Mouse (Mus musculus) left cerebral cortex, adult 18-20 months (tissue): Measurements from ENCODE around the gene Rab1a. TPM values are rescaled to one million over a fixed set of nuclear protein-coding genes. Genes with fewer than 3 reads are reported as not detected.

Experiments used
- DNase-seq, 2 experiments: peaks; one replicate each; pipeline ENCODE4 v3.0.0; 2021 to 2022; ENCODE audit warnings: low spot score in 2 of 2, mixed read lengths in 1 of 2
- total RNA-seq, 2 experiments: library from RNA; stranded (reverse); gene quantifications; 2 replicates each; pipeline ENCODE4 v1.2.3; 2021

The Rab1a gene
- total RNA-seq, 2 experiments from 2014 or later = 189 to 193 TPM

DNA sequence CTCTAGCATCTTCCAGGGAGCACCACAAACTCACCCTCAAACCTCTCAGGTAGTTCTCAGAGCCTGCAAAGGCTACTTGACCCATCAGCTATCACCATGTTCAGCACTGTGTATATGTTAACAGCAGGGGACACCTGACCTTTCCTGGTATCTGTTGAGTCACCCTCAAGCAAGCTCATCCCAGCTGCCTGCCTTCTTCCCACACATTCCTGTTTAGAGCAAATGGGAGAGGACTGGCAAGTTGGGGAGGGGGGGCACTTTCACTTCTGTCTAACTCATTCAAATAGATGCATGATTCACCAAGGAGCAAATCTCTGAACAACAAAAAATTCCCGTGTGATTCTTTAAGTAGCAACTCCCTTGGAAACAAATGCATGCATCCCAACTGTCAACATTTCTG lies 45.4 kb downstream of the Rab1a start:
- DNase-seq = no peak

DNA sequence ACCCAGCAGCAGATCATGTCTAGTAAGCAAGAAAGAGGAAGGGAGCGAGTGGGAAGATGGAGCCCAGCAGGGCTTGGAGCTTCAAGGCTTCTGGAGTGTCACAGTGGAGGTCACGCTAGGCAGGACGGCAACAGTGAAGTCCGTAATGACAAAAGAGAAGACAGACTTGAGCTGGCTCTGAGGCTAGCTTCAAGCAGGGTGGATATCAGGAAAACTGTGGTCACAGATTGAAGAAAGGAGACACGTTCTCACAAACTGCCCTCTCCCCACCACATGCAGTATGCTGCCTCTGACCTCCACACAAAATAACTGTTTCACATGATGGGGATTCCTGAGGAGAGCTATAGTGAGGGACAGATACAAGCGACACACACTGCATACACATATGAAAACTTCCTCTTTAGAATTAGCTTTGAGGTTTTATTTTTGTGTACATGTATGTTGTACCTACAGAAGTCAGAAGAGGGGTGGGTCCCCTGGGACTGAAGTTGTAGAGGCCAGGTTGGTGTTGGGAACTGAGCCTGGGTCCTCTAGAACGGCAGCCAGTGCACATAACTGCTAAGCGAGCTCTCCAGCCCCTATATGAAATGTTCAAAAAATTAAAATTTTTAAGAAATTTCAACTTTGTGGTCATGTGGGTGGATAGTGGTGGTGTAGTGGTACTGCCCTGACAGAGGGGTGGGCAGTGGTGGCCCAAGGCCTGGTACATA lies 46.1 kb downstream of the Rab1a start:
- no peak for DNase-seq

DNA sequence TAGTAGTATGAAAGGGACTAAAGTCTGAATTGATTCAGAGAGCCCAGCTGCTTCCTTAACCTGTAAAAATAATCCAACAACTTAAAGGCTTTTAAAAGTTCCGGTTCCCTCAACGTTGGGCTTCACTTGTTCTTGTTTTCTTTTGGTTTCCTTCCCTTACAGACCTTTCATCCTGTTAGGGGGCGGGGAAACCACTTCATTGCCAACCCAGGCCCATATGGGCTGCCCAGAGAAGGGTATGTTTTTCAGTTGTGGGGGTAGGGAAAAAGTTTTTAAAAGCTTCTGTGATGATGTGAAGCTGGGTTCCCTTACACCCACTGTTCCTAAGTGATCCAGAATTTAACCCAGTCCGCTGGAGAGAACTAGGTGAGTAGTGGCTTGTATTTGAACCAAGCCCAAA lies 47.0 kb downstream of the Rab1a start:
- no peak for DNase-seq

DNA sequence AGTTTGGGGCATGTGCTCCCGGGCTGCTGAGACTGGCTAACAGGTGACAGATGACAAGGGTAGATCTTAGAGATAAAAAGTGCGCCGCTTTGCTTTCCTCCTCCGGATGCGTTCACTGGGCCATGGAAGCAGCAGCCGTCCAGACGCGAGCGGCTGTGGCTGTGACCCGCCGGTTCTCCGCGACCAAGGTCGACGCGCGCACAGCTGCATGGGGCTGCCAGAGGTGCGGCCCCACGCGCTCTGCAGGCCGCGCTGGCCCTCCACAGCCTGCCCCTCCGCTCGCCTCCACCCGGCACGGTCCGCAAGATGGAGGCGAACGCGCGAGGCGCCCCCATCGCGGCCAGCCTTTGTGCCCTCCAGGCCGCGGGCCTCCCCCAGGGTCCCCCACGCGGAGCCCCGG lies 47.6 kb downstream of the Rab1a start:
- peak; percentile 19 to 36 for DNase-seq

DNA sequence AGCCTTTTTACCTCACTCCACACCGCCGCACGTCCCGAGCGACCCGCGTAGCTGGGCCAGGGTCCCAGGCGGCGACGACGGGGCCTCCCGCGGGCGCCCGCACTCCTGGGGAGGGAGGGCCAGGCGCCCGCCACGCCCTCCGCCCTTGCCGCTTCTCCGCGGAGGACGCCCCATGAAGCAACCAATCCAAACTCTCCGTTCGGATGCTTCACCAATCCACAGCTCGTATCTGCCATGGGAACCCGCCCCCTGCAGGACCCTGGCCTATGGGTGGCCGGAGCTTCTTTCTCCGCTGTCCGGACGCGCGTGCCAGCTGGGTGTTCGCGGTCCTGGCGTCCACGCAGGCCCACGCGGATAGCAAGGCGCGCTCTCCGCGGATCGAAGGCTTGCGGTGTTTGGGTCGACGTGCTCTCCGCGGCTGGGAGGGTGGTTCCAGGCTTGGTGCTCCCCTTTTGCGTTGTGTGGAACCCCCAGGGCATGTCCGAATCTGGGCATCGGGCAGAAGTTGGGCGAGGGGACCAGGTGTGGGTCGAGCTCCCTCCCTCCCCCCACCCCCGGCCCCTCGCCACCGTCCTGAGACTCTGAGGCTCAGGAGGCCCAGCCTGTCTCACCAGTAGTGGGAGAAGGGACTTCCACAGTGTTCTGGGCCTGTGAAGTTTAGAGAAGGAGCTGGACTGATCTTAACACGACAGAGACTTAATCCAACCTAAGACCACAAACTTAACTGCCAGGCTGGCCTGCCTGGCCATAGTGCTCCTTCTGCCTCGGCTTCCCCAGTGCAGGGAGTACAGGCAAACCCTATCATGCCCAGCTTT lies 48.3 kb downstream of the Rab1a start, which contains the start of gene Cep68:
Gene Cep68 (minus strand): TSS at position 134 of the 815 bp plus-strand sequence.
- peak; percentile 94 to 96 for DNase-seq

DNA sequence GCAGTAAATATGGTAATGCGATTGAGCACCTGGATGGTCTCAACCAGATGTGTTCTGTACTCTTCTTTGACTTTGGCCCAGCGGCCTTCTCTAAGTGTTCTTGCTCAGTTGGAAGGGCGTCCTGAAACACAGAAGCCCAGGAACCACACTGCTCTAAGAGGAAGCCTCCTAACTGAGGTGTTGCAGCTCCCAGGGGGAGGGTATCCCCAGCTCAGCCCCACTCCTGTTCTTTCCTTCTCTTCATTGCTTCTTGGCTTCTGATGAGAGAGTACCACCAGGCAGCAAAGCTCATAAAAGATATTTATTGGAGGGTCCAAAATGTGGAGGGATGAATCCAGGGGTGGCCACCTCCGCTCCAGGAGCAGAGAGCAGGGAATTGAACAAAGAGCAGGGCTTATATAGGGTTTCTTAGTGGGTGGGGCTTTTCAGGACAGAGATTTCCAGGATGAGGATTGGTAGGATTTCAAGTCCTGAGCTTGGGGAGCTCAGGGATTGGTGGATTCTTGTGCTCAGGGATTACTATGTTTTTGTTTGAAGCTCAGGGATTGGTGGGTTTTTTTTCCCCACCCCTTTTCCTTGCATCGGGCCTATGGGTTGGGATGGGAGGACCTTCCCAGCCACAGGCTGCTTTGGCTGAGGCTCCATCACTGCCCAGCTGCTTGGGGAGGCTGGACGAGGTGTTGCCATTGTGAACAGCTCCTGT lies 49.4 kb downstream of the Rab1a start:
- DNase-seq = no peak

DNA sequence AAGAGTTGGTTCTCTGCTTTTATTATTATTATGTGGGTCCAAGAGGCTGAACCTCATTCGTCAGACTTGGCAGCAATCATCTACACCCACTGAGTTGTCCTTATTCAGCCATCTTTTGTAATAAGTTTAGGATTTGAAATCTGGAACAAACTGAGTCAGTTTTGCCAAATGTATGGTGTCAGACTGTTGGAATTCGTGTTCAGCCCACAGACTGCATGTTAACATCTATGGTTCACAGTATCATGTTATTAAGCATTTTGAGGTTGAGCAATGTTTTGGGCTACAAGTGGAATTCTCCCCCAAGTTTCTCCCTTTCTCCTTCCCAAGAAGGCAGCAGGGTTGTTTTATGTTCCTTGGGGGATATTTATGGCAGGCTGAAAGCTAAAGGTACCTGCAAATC lies 51.9 kb downstream of the Rab1a start:
- DNase-seq = no peak

DNA sequence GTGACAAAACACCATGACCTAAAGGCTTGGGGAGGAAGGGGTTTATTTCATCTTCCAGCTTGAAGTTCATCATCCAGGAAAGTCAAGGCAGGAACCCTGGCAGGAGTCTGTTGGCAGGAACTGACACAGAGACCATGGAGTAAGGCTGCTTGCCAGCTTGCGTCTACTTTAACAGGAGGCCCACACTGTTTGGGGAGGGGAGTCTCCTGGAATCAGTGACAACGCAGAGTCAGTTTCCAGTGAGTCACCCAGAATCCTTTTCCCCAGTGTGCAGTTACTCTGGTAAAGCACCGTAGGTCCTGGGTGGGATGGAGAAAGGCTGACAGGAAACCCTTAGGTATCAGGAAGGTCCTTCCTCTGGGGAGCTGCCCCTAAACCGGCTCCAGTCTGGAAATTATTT lies 53.6 kb downstream of the Rab1a start:
- no peak for DNase-seq

DNA sequence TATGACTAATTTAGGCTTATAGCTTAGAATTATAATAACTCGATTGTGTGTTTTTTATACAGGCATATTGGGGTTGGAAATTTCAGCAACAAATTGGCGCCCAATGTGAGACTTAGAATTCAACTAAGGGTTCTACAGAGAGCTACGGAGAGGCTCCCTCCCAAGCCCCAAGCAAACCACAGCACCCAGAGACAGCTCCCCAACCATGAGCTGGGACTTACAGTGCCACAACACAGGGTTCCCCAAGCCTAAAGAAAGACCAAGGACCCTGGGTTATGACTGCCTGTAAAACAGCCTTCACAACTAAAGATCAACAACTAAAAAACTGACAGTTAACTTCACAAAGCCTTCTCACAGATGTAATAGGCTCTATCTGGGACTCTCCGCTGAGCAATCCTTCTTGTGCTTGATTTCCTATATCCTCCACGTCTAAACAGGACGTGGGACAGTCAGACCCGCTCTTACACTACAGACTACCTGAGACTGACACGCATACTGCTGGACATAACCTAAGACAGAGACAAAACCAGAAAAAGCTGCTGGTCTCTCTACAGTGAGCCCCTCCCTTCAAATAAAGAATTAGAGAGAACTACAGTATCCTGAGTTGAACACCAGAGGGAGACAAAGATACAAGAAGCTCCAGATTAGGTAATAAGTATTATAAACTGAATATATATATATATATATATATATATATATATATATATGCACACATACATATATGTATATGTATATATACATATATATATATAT lies 61.6 kb downstream of the Rab1a start:
- no peak for DNase-seq

DNA sequence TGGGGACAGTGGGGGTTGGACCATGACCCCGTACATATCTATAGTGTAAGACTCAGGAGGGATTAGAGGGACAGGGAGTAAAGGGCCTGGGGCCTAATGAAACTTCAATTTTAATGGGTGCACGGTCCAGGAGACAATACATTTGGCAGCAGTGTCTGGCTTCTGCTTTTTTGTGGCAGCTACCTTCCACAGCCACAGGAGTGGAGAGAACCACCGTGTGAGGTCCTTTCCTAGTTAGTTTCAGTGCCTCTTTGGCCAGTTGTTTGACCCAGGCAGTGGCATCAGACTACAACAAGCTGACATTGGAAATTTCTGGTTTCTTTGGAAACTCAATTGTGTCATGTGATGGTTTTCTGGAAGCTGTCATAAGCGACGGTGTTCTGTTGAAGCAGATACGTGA lies 68.7 kb downstream of the Rab1a start:
- DNase-seq = no peak

DNA sequence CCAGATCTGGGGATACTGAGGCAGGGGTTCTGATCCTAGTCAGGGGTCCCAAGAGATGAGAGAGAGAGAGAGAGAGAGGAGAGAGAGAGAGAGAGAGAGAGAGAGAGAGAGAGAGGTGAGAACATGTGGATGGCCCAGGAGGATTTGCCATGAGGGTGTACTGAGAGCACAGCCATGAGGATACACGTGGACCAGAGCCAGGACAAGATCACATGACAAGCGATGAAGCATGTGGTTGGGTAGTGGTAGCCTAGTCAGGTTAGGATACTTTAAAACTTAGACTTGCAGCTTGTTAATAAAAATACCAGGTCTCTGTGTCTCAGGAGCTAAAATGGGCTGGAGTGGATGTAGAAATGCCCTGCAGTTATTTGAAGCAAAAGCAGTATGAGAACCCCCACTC lies 74.7 kb downstream of the Rab1a start:
- no peak for DNase-seq

Other genes starting within 250 kb of the Rab1a start
- 100 to 1,000 TPM; 280 to 296 TPM for gene Actr2, start 88.5 kb upstream of the Rab1a start, total RNA-seq
- 10 to 100 TPM; 30.7 to 30.9 TPM for gene Cep68, start 48.0 kb downstream of the Rab1a start, total RNA-seq
- 10 to 100 TPM; 38.8 to 43.2 TPM for gene Slc1a4, start 131.3 kb downstream of the Rab1a start, total RNA-seq